Mouse (Mus musculus) intestine, embryonic 16.5 days (tissue): ENCODE measurements at regions not wholly inside any gene's neighbourhood (a gene's known extent, or its start where the extent isn't known, plus 50 kb on each side); places are given as distances from the start of the nearest gene placed in this dataset.
"Not testable (repeated sequence)": the region's sequence is repeated elsewhere in the genome, so short reads cannot be mapped to it uniquely, and the experiment has no call there.

Experiments
- ATAC-seq: fragments of 200-750 bp; cut with Nextera tagmentation; 2 replicates; pipeline ENCODE4 v1.8.0; 2017; ENCODE audit warnings: moderate TSS enrichment, moderate library complexity
- H3K27ac ChIP-seq: fragments of 300-500 bp; sonication (generic); 2 replicates; pipeline ENCODE4 v1.5.1; 2014; ENCODE audit warnings: mild to moderate bottlenecking, low read length
- H3K27me3 ChIP-seq: fragments of 300-500 bp; sonication (generic); replicated peaks from 2 replicates; pipeline ENCODE4 v1.6.1; 2014; ENCODE audit warnings: low read length, control low read depth, mixed read lengths; ENCODE audit not compliant: control insufficient read depth, insufficient read depth
- H3K36me3 ChIP-seq: fragments of 300-500 bp; sonication (generic); 2 replicates; pipeline ENCODE4 v1.6.1; 2014; ENCODE audit warnings: low read length, control low read depth; ENCODE audit not compliant: control insufficient read depth, insufficient read depth
- H3K4me1 ChIP-seq: fragments of 300-500 bp; sonication (generic); 2 replicates; pipeline ENCODE4 v1.6.1; 2014; ENCODE audit warnings: low read length, control low read depth, mixed read lengths; ENCODE audit not compliant: control insufficient read depth, insufficient read depth
- H3K4me2 ChIP-seq: fragments of 300-500 bp; sonication (generic); 2 replicates; pipeline ENCODE4 v1.6.1; 2014; ENCODE audit warnings: low read depth, low read length, control low read depth
- H3K4me3 ChIP-seq: fragments of 300-500 bp; sonication (generic); 2 replicates; pipeline ENCODE4 v1.5.1; 2014; ENCODE audit warnings: mild to moderate bottlenecking, low read length
- H3K9ac ChIP-seq: fragments of 300-500 bp; sonication (generic); 2 replicates; pipeline ENCODE4 v1.6.1; 2014; ENCODE audit warnings: low read depth, low read length
- H3K9me3 ChIP-seq: fragments of 300-500 bp; sonication (generic); 2 replicates; pipeline ENCODE4 v1.6.1; 2016; ENCODE audit warnings: low read length, control low read depth; ENCODE audit not compliant: control insufficient read depth
- WGBS: fragments of 180-500 bp; shearing (Covaris S2); extraction: QIAGEN DNeasy Blood & Tissue Kit; methylation state at CpG from one replicate; pipeline ENCODE4 v1.1.7; 2014; 5-methylcytosine and 5-hydroxymethylcytosine counted together

DNA sequence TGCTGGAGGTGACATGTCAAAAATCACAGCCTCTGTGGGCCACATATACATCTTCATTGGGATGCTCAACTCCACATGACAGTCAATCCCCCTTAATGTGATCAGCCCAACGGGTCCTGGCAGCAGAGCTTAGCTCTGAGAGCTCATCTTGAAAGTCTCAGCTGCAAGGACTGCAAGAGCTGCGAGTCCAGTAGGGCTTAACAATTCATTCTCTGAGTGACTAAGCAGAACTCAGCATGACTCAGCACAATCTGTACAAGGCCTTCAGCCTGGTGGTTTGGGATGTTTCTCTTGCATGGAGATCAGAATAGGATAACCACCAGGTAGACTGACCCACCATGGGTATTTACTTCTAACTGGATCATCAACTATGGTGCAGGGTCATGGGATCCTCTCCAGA lies 399.2 kb upstream of the Cdh5 start:
- H3K36me3 ChIP-seq: no peaks in the 10 kb centered on the region
- H3K4me2 ChIP-seq: no peak overlapping the region
- WGBS: 68% methylated on average over 2 of the region's 2 CpGs
- no peak overlapping the region for H3K4me3 ChIP-seq
- ATAC-seq: no peak
- H3K9me3 ChIP-seq: 0 out of 2 replicates have a peak, but pooled peaks cover 7% of the 10 kb centered on the region
- H3K4me1 ChIP-seq: no peaks in the 10 kb centered on the region
- no peak overlapping the region for H3K9ac ChIP-seq
- H3K27me3 ChIP-seq: no peaks in the 10 kb centered on the region
- no peak overlapping the region for H3K27ac ChIP-seq

DNA sequence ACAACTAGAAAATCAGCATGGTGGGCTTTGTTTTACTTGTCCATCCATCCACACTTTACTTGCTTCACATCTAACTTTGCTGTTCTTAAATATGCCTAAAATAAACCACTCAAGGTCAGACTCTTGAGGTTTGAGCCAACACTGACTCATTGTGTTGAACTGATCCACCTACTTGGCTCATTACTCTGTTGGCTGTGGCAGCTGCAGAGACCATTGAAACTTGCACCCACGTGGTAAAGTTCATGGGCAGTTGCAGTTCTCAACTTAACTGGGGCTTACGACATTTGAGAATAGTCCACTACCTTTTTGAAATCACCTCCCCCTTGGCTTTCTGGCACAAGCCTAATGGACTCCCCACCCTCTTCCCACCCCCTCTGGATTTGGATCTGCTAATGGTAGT lies 395.3 kb upstream of the Cdh5 start:
- H3K9ac ChIP-seq: no peak overlapping the region
- WGBS: 84% methylated on average over 2 of the region's 2 CpGs
- no peak for ATAC-seq
- no peak overlapping the region for H3K27ac ChIP-seq
- no peak overlapping the region for H3K4me2 ChIP-seq
- H3K4me3 ChIP-seq: no peak overlapping the region
- H3K27me3 ChIP-seq: no peaks in the 10 kb centered on the region
- H3K36me3 ChIP-seq: no peaks in the 10 kb centered on the region
- H3K9me3 ChIP-seq: 0 out of 2 replicates have a peak, but pooled peaks cover 4% of the 10 kb centered on the region
- H3K4me1 ChIP-seq: no peaks in the 10 kb centered on the region

DNA sequence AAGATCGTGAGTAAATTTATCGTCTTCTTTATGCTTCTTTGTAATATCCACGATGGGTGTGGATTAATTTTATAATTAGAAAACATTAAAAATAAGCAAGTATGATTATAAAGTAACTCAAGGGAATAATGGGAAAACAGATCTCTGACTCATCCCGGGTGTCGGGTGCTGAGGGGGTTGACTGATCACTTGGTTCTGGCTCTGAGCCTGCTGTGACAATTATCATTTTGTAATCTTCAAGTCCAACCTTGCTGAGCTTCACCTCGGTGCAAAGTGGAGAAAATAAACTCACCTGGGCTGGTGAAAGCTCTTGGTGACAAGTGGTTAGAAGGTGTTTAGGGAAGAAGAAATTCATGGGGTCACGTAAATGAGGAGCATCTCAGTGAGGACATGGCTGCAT lies 390.6 kb upstream of the Cdh5 start:
- not testable (repeated sequence) for H3K9me3 ChIP-seq, H3K9ac ChIP-seq, H3K27ac ChIP-seq, H3K27me3 ChIP-seq, H3K4me2 ChIP-seq, H3K4me1 ChIP-seq, H3K36me3 ChIP-seq, ATAC-seq, H3K4me3 ChIP-seq
- 86% methylated on average over 7 of the region's 7 CpGs for WGBS

DNA sequence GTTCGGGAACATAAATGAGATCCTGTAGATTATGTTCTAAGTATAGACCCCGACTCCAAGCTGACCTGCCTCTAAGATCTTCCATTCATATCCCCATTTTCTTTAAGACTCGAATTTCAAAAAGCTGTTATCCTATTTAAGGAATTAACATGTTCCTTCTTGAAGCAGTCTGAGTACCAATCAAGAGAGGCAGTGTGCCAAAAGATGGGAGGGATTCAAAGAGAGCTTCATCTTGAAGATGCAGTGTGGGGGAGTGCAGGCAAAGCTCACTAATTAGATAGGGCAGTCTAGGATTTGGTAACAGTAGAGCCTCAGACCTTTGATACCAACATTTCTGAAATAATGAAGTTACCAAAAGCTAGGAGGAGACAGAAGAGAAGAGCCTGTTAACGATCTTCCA lies 383.7 kb upstream of the Cdh5 start:
- no peak overlapping the region for H3K4me3 ChIP-seq
- no peak for ATAC-seq
- WGBS: 76% methylated on average over 4 of the region's 4 CpGs
- H3K4me2 ChIP-seq: no peak overlapping the region
- no peaks in the 10 kb centered on the region for H3K36me3 ChIP-seq
- H3K27ac ChIP-seq: no peak overlapping the region
- H3K9me3 ChIP-seq: no peaks in the 10 kb centered on the region
- H3K27me3 ChIP-seq: no peaks in the 10 kb centered on the region
- H3K4me1 ChIP-seq: no peaks in the 10 kb centered on the region
- H3K9ac ChIP-seq: no peak overlapping the region

DNA sequence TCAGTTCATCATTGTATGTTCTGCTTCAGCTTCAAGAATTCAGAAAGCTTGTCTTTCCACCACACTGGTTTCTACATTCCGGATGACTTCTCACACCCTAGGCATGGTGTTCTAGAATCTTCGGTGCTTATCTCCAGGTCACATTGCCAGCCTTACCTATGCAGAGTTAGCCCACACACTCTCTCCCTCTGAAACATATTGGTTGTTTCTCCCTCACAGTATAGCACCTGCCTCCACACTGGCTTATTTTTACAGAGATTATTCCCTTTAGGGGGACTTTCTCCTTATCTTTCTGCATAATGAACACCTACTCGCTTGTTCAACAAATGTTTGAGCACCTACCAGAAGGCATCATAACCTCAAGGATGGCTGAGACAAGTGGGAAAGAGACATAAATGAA lies 368.0 kb upstream of the Cdh5 start:
- Histone ChIP-seq H3K4me3 (no peak overlapping the region), H3K27ac (no peak overlapping the region), H3K4me2 (no peak overlapping the region), H3K36me3 (no peaks in the 10 kb centered on the region), H3K9me3 (no peaks in the 10 kb centered on the region), H3K4me1 (no peaks in the 10 kb centered on the region), H3K9ac (no peak overlapping the region), H3K27me3 (no peaks in the 10 kb centered on the region)
- 91% methylated on average over 3 of the region's 3 CpGs for WGBS
- no peak for ATAC-seq

DNA sequence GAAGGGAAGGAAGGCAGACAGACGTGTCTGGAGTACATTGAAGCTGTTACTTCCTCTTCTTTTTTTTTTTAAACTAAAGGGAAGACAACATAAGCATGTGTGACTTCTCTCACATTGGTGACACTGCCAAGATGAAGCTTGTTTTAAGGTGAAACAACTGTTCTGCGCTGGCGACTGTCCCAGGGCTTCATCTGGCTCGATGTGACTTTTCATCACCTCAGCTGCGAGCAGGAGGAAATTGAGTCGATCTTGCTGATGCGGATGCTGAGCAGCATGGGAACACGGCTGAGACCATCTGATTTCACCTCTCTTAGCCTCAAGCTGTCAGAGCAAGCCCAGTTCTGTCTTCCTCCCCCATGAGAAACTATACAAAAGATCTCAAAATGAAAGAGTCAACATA lies 363.1 kb upstream of the Cdh5 start:
- Histone ChIP-seq H3K9ac (no peak overlapping the region), H3K27me3 (no peaks in the 10 kb centered on the region), H3K36me3 (no peaks in the 10 kb centered on the region), H3K9me3 (no peaks in the 10 kb centered on the region), H3K4me2 (no peak overlapping the region), H3K27ac (no peak overlapping the region), H3K4me1 (no peaks in the 10 kb centered on the region), H3K4me3 (no peak overlapping the region)
- peak; percentile 44 for ATAC-seq
- WGBS: 62% methylated on average over 8 of the region's 8 CpGs

DNA sequence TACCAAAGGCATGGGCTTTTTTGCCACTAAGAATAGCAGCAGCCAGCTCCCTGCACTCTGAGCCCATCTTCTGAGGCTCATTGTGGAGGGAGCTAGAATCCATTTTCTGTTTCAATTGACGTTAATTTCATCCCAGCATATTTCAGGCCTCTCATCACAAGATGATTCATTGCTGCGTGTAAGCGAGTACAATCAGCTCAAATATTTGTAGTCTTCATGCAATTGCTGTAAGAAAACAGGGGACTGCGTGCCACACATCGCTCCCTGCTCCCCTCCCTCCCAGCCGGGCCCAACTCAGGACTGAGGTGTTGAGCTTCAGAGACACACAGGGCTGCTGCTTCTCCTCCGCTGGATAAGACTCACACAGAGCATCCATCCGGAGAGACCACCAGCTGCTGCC lies 360.0 kb upstream of the Cdh5 start:
- Histone ChIP-seq H3K4me2 (no peak overlapping the region), H3K4me3 (no peak overlapping the region), H3K36me3 (no peaks in the 10 kb centered on the region), H3K9me3 (no peaks in the 10 kb centered on the region), H3K27ac (no peak overlapping the region), H3K4me1 (no peaks in the 10 kb centered on the region), H3K27me3 (no peaks in the 10 kb centered on the region), H3K9ac (no peak overlapping the region)
- WGBS: 54% methylated on average over 8 of the region's 8 CpGs
- no peak for ATAC-seq

DNA sequence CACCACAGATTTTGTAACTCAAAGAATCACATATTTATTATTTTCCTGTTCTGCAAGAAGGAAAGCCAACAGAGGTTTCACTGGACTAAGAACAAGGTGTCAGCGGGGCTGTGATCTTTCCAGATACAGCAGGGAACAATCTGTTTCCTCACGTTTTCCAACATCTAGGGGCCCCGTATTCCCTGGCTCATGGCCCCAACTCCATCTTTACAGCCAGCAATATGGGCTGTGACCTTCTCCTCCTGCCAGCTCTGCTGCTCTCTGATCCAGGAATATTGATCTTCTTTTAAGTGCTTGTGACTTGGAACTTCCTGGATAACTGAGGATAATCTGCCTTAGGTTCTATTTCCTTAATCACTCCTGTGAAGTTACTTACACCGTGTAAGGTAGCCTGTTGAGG lies 352.7 kb upstream of the Cdh5 start:
- Histone ChIP-seq H3K9ac (no peak overlapping the region), H3K4me1 (no peaks in the 10 kb centered on the region), H3K4me2 (no peak overlapping the region), H3K4me3 (no peak overlapping the region), H3K27ac (no peak overlapping the region), H3K36me3 (no peaks in the 10 kb centered on the region), H3K27me3 (no peaks in the 10 kb centered on the region), H3K9me3 (no peaks in the 10 kb centered on the region)
- WGBS: 44% methylated on average over 4 of the region's 4 CpGs
- peak; percentile 92 for ATAC-seq

DNA sequence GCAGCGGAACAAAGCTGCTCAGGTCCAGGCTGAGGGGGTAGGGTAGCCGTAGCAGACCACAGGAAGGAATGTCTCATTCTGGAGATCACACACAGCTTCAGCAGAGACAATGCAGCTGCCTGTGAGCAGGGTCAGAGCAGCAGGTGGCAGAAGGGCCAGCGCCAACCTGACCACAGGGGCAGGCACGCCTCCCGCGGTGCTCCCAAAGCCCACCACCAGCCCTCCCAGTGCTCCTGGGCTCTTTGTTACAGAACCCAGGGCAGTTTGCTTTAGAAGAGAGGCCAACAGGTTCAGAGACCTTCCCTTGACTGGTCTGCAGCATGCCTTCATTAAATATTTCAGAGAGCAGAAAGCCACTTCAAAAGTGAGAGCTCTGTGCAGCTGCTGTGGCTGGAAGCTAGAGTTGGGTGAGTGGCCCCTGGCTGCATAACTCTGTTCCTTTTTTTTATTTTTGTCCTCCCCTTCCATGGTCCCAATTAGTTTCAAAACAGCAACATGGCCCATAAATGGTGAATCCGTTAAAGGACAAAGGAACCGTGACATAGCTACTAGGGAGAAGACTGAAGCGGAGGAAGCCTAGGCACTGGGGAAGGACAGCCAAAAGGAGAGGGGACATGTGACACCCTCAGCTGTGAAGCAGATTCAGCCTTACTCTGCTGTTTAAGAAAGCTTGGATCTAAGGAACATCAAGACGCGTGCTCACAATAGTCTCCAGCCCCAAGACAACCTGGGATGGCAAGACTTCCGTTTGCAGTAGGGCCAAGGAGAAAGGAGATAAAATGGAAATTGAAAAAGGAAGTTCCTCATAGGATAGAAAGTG lies 350.9 kb upstream of the Cdh5 start:
- H3K27ac ChIP-seq: no peak overlapping the region
- no peak overlapping the region for H3K4me3 ChIP-seq
- H3K36me3 ChIP-seq: no peaks in the 10 kb centered on the region
- no peak for ATAC-seq
- no peak overlapping the region for H3K9ac ChIP-seq
- no peaks in the 10 kb centered on the region for H3K27me3 ChIP-seq
- 60% methylated on average over 12 of the region's 12 CpGs for WGBS
- no peaks in the 10 kb centered on the region for H3K4me1 ChIP-seq
- no peaks in the 10 kb centered on the region for H3K9me3 ChIP-seq
- no peak overlapping the region for H3K4me2 ChIP-seq

DNA sequence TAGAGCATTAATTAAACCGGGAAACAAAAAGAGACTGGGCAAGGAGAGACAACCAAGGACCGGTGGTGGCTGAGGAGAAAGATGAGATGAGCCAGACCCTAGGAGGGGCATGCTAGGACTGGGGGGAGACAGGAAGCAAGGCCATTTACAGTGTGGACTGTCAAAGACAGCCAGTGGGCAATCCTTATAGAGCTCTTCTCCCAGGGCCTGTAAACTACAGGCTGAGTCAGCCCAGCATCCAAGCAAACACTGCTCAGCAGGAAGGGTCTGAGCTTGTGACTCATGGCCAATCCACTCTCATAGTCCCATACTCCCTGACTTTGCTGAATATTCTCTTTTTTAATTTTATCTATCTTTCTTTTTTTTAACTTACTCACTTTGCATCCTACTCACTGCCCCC lies 350.3 kb upstream of the Cdh5 start:
- Histone ChIP-seq H3K27me3 (no peaks in the 10 kb centered on the region), H3K9me3 (no peaks in the 10 kb centered on the region), H3K4me2 (no peak overlapping the region), H3K9ac (no peak overlapping the region), H3K36me3 (no peaks in the 10 kb centered on the region), H3K27ac (no peak overlapping the region), H3K4me3 (no peak overlapping the region), H3K4me1 (no peaks in the 10 kb centered on the region)
- ATAC-seq: no peak
- WGBS: 61% methylated on average over 2 of the region's 2 CpGs
